Mouse (Mus musculus) ZHBTc4 (cell line): ENCODE measurements around the gene Nploc4.
"Not testable (repeated sequence)": the region's sequence is repeated elsewhere in the genome, so short reads cannot be mapped to it uniquely, and the experiment has no call there.

ENCODE experiments used
- DNase-seq: peaks from one replicate; pipeline ENCODE4 v3.0.0-alpha.2; 2011; ENCODE audit warnings: low read depth, low spot score

The Nploc4 gene

DNA sequence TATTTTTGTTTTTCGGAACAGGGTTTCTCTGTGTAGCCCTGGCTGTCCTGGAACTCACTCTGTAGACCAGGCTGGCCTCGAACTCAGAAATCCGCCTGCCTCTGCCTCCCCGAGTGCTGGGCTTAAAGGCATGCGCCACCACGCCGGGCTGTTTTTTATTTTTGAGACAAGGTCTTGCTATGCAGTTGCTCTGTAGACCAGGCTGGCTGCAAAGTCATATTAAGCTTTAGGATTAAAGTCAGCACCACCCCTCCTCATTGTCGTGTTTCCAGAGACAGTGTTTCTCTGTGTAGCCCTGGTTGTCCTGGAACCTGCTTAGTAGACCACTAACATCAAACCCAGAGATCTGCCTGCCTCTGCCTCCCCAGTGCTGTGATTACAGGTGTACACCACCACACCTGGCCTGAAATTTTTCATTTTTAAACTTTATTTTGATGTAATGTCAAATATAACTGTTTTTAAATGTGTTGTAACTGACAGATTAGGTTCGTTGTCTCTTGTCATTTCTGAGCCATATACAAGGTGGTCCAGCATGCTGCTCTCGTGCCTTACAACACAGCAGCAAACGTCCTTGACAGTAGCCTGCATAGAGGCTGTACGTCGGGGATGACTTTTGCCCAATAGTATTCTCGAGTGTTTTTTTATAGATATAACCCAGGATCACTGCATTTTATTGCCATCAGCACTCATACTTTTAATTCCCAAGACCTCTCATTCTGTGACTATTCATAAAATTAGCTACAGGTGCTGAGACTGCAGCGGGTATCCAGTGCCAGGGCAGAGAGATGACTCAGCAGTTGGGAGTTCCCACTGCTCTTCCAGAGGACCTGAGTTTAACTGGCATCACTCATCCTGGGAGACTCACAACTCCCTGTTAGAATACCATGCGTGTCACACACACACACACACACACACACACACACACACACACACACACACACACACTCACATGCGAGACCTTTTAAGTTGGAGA lies 82.9 kb downstream of the Nploc4 start:
- DNase-seq: no peak

DNA sequence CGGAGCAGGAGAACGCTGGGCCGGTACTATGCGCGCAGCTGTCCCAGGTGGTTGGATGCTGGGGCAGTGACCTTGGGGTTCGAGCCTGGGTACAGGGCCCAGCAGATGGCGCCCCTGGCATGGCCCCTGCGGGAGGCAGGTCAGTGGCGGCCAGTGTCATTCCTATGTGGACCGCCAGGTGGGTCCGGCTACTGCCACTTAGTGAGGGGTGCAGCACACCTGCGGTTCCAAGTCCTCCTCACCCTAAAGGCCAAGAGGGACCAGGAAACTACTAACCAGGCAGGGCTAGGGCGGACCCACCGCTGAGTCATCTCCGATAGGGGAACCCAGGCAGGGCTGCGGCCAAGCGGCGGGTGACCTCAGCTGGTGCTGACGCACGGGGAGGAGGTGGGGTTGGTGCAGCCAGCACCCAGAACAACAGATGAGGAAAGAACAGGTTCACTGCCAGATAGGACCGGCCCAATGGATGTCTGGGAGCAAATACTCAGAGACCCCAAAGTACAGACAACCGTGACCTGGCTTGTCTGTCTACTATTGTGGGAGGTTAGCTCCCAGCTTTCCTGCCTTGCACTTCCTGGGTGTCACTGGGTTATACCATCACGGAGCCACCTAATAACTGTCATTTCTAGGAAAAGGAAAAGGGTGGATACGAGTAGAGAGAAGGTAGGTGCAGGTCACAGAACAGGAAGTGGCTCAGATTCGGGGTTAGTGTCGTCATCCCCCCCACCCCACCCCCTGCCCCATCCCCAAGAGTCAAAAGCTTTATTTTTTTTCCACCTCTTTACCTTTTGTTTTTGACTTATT lies 83.8 kb downstream of the Nploc4 start:
- peak; percentile 58 for DNase-seq

GRCm38 (mm10) chr11:120352571-120353290 lies 84.8 kb downstream of the Nploc4 start:
- no peak for DNase-seq

- DNase-seq: not testable (repeated sequence)
Observed at GRCm38 (mm10) chr11:120352093-120352350, 85.5 kb downstream of the Nploc4 start.

DNA sequence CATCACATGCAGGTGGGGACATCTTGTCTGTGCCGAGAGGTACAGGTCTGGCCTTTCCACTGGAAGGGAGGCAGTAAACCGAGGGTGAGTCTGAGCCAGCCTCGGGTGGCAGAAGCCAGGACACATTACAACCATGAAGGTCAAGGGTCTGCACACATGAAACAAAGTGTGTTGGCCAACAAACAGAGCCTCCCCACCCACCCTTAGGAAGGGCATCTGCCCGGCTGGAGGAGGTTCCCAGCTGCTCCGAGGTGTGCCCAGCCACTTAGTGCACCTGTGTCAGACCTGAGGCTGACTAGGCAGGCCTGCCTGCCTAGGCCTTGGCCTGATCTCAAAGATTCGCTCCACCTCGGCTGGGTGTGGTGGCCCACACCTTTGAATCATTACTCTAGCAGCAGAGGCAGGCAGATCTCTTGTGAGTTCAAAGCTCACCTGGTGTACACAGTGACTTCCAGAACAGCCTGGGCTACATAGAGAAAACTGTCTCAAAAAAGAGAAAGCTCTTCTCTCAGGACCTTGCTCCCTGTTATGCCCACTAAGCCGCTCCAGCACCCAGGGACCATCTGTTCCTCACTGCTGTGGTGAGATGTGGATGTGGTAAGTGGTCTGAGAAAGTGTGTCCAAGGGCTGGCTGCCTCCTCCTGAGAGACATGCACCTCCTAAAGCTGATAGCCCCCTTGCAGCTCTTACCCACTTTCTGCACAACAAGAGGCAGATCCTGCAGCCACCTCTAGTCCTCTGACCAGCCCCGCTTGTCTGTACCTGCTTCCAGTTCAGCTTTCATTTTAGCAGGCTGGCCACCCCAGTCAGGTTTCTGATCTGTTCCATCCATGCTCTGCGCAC lies 86.0 kb downstream of the Nploc4 start:
- peak; percentile 24 for DNase-seq

- peak; percentile 72 for DNase-seq
Observed at GRCm38 (mm10) chr11:120350711-120351110, 86.8 kb downstream of the Nploc4 start.

- DNase-seq: peak; percentile 97
Observed at GRCm38 (mm10) chr11:120349986-120350702, 87.4 kb downstream of the Nploc4 start.

DNA sequence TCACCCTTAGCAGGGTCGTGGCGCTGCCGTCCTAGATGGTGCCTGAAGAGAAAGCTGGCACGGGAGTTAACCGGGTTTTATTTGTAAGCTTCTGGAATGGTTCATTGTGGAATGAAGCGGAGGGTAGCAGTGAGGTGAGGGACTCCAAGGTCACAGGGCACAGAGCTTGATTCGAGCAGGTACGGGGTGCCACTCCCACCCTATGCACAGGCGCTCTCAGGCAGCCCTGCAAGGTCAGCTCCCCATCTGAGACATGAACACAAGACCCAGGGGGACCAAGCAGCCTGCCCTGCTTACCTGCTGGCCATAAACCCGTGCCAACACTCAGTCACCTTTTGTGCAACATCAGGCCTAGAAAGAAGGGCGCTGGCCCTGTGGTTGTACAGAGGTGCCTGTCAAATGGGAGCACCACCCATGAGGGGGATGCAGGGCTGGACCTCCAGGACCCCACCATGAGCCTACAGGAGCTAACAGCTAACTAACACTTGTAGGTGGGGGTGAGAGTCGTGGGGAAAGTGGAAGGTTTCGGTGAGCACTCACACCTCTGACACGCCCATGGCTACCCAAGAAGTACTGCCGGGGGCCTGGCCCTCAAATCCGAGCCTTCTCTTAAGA lies 88.0 kb downstream of the Nploc4 start:
- peak; percentile 63 for DNase-seq

GRCm38 (mm10) chr11:120348684-120349370 lies 88.7 kb downstream of the Nploc4 start:
- DNase-seq: peak; percentile 66

DNA sequence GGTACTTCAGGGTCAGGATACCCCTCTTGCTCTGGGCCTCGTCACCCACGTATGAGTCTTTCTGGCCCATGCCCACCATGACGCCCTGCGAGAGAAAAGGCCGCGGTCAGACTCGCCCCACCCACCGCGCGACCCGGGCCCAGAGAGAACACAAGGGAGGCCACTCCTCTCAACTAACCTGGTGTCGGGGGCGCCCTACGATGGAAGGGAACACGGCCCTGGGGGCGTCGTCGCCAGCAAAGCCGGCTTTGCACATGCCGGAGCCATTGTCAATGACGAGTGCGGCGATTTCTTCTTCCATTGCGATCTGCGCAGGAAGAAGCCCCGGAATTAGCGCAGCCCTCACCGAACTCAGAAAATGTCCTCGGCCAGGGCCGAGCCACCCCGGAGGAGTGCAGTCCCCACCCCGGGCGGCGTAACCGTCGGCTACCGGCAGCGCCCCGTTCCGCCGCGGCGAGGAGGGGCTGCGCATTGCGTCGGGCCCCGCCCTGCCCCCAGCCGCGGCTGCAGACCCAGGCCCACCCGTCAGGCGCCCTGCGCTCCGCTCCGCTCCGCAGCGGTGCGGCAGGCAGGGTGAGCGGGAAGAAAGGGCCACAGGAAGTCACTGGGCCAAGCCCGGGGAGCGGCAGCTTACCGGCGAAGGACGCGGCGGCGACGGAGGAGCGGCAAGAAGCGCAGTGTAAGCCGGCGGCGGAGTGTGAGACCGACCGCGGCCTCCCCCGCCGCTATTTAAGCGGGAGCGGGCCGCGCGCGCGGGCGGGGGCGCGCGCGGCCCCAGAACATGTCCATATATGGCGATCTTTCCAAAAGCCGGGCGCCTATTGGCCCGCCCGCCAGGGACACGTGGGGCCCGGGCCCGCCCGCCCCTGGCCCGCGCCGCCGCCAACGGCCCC lies 89.5 kb downstream of the Nploc4 start, which contains the start of gene Actg1:
Gene Actg1, minus strand, starts transcription at position 752 of the 893 bp plus-strand sequence.
- peak; percentile 88 for DNase-seq

DNA sequence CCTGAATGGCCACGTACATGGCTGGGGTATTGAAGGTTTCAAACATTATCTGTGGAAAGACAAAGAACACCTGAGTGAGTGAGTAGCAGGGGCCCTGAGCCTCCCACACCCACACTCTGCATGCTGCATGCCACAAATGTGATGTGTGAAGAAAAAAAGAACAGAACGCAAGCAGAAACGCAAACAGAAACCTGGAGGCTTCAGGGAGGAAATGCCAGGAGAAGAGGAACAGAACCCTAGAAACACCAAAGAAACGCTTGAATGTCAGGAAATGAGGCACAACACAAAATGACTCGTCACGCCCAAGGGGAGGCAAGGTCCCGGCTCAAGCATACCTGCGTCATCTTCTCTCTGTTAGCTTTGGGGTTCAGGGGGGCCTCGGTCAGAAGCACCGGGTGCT lies 90.2 kb downstream of the Nploc4 start:
- DNase-seq: peak; percentile 50

- DNase-seq: not testable (repeated sequence)
Observed at GRCm38 (mm10) chr11:120346383-120347034, 91.0 kb downstream of the Nploc4 start.

- DNase-seq: peak; percentile 74
Observed at GRCm38 (mm10) chr11:120345067-120345681, 92.3 kb downstream of the Nploc4 start.

DNA sequence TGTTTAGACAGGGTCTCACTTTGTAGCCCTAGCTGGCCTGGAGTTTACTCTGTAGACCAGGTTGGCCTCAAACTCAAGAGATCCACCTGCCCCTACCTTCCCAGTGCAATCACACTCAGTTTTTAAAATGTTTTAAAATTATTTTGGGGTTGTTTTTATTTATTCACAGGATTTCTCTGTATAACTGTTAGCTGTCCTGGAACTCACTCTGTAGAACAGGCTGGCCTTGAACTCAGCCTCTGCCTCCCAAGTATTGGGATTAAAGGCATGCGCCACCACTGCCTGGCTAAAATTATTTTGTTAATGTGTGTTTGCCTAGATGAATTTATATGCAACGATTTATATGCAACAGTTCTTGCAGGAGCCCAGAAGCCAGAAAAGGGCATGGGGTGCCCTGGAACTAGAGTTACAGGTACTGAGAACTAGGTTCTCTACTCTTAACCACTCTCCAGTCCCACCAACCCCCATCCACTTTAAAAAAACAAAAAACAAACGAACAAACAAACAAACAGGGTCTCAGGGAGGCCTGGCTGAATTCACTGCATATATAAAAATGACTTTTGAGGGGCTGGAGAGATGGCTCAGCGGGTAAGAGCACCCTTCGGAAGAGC lies 93.1 kb downstream of the Nploc4 start:
- peak; percentile 62 for DNase-seq

DNA sequence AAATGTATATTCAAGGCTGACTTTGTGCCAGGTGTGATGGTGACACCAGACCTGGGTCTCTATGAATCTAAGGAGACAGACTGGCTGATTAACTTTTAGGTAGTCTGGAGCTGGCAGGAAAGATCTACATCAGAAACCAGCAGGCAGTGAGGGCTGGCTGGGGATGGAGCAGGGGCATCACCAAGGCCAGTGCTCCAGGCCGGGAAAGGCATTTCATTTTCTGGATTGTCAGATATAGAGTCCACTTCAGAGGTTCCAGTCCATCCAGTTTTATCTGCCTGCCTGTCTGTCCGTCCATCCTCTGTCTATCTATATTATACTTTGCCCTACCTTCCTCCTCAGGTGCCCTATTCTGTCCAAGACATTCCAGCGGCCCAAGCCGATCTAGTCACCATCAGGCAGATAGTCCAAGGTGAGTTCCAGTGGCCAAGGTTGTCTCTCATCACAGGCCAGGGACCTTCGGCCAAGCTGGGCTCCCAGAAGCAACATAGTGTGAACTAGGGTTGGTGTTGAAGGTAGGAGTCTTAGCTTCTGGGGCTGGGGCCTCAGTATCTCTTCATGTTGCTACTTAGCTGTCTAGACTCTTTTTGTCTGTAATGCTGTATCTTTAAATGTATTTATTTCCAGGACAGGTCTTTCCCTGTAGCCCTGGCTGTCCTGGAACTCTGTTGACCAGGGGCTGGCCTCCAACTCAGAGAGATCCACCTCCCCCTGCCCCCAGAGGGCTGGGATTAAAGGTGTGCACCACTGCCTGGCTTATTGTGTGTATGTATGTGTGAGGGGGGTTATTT lies 93.8 kb downstream of the Nploc4 start:
- DNase-seq: peak; percentile 81

DNA sequence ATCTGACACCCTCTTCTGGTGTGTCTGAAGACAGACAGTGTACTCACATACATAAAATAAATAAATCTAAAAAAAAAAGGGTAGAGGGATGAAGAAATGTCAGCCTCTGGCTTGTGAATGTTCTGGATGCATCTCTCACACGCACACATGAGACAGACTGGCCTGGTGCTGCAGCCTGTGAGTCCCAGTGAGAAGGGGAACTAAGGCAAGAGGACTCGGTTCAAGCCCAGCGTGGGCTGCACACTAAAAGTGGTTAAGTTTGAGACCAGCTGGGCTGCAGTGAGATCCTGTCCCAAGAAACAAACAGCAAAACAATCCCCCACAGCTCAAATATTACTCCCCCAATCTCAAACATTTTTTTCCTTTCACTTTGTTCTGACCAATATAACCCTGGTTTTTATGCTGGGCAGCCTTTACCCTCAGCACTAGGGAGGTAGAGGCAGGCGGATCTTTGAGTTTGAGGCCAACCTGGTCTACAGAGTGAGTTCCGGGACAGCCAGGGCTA lies 94.8 kb downstream of the Nploc4 start:
- DNase-seq: peak; percentile 60
